Comparison of ENCODE assay signal across 28 mouse cellular contexts in the genomic region with DNA sequence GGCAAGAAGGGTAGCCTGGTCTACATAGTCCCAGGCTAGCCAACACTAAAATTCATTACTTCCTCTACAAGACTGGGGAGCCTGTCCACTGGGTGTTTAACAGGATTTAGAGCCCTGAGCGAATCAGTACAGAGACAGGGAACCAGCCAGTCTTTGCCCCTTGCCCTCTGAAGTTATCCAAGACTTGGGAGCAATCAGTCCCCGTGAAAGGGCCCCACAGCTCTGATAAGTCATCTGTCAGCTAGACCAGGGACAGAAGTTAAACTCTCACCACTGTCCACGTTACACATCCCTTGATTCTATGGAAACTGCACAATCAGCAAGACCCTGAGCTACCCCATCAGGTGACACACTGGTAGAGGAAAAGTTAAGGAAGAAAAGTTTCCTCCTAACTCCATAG. TPM values are rescaled to one million over a fixed set of nuclear protein-coding genes. Genes with fewer than 3 reads are reported as not detected.
"Had no signal": no experiment of that assay in that cellular context is flagged by ENCODE, and none has a peak within 500 bp of the region (broad histone marks: within the 10 kb centered on the region; RNA-seq: fewer than 3 reads in every experiment).

No protein-coding gene starts in this region.

- H3K4me3 ChIP-seq: heart, adult 2 months; heart, embryonic 13.5 days; heart, embryonic 15.5 days; hindbrain, embryonic 13.5 days; hindbrain, embryonic 15.5 days; layer of hippocampus, adult 2 months; left cerebral cortex, adult 2 months; limb, embryonic 10.5 days; limb, embryonic 12.5 days had no signal

- H3K9ac ChIP-seq: heart, embryonic 13.5 days; heart, embryonic 15.5 days; hindbrain, embryonic 13.5 days; hindbrain, embryonic 15.5 days; limb, embryonic 12.5 days had no signal

- H3K9me3 ChIP-seq: heart, embryonic 13.5 days; heart, embryonic 15.5 days; hindbrain, embryonic 13.5 days; hindbrain, embryonic 15.5 days; limb, embryonic 10.5 days; limb, embryonic 12.5 days had no signal

- H3K27me3 ChIP-seq: heart, embryonic 13.5 days; heart, embryonic 15.5 days; hindbrain, embryonic 13.5 days; hindbrain, embryonic 15.5 days; limb, embryonic 12.5 days had no signal

- H3K4me2 ChIP-seq: heart, embryonic 11.5 days; heart, embryonic 13.5 days; heart, embryonic 15.5 days; hindbrain, embryonic 13.5 days; hindbrain, embryonic 15.5 days; limb, embryonic 12.5 days had no signal

- H3K36me3 ChIP-seq: heart, embryonic 13.5 days; heart, embryonic 15.5 days; limb, embryonic 12.5 days had no signal

- DNase-seq: gastrocnemius, postnatal 14 days; gastrocnemius, postnatal 36 days; heart, adult 11 months; heart, adult 2 months; heart, postnatal 14 days; heart, postnatal 36 days; kidney, adult 18-20 months; kidney, adult 8-10 months; kidney, postnatal 10 days; kidney, postnatal 4 days had no signal

- H3K4me1 ChIP-seq: hindbrain, embryonic 13.5 days; hindbrain, embryonic 15.5 days; limb, embryonic 12.5 days had no signal

- H3K27ac ChIP-seq: heart, adult 2 months; heart, embryonic 15.5 days; hindbrain, embryonic 13.5 days; hindbrain, embryonic 15.5 days; hindbrain, postnatal 0 days; layer of hippocampus, adult 2 months; left cerebral cortex, adult 2 months; limb, embryonic 10.5 days; limb, embryonic 12.5 days had no signal

- ATAC-seq: hindbrain, postnatal 0 days had no signal

RNA-seq across cellular contexts. Expression of a gene that starts 23.5 kb away (rescaled TPM):
- total RNA-seq: gastrocnemius, adult 8-10 months; gastrocnemius, postnatal 14 days; gastrocnemius, postnatal 36 days; heart, postnatal 36 days; hindbrain, postnatal 0 days; layer of hippocampus, adult 2 months; layer of hippocampus, postnatal 10 days; layer of hippocampus, postnatal 25 days; left cerebral cortex, adult 2 months; left cerebral cortex, postnatal 14 days; left cerebral cortex, postnatal 36 days; liver, adult 2 months had no signal
- polyA plus RNA-seq: heart, embryonic 15.5 days; hindbrain, embryonic 11.5 days; hindbrain, embryonic 15.5 days; kidney, embryonic 16.5 days; limb, embryonic 10.5 days; limb, embryonic 12.5 days; liver, adult 2 months had no signal
